Mouse (Mus musculus) heart, embryonic 16.5 days (tissue): ENCODE measurements around the gene Tepsin. TPM values are rescaled to one million over a fixed set of nuclear protein-coding genes. Genes with fewer than 3 reads are reported as not detected.

Experiments used
- ATAC-seq: fragments of 200-750 bp; cut with Nextera tagmentation; replicated peaks from 2 replicates; pipeline ENCODE4 v1.8.0; 2017; ENCODE audit warnings: moderate number of reproducible peaks; ENCODE audit not compliant: insufficient read depth, low FRiP score; ENCODE audit errors: extremely low read depth
- H3K27ac ChIP-seq: fragments of 300-500 bp; sonication (generic); 2 replicates; pipeline ENCODE4 v1.5.1; 2014; ENCODE audit warnings: mild to moderate bottlenecking, low read length, control low read depth, moderate library complexity
- H3K27me3 ChIP-seq: fragments of 300-500 bp; sonication (generic); 2 replicates; pipeline ENCODE4 v1.6.1; 2014; ENCODE audit warnings: low read length, mixed read lengths; ENCODE audit not compliant: control insufficient read depth, insufficient read depth
- H3K36me3 ChIP-seq: fragments of 300-500 bp; sonication (generic); 2 replicates; pipeline ENCODE4 v1.6.1; 2014; ENCODE audit not compliant: control insufficient read depth, insufficient read depth
- H3K4me1 ChIP-seq: fragments of 300-500 bp; sonication (generic); 2 replicates; pipeline ENCODE4 v1.6.1; 2014; ENCODE audit warnings: low read length, mixed read lengths; ENCODE audit not compliant: control insufficient read depth, insufficient read depth
- H3K4me2 ChIP-seq: fragments of 300-500 bp; sonication (generic); 2 replicates; pipeline ENCODE4 v1.6.1; 2014; ENCODE audit warnings: low read depth, mild to moderate bottlenecking, control low read depth, low read length
- H3K4me3 ChIP-seq: fragments of 300-500 bp; sonication (generic); 2 replicates; pipeline ENCODE4 v1.5.1; 2014; ENCODE audit warnings: mild to moderate bottlenecking, control low read depth, low read length
- H3K9ac ChIP-seq: fragments of 300-500 bp; sonication (generic); 2 replicates; pipeline ENCODE4 v1.6.1; 2014; ENCODE audit warnings: low read length, control low read depth
- H3K9me3 ChIP-seq: fragments of 300-500 bp; sonication (generic); replicated peaks from 2 replicates; pipeline ENCODE4 v1.6.1; 2016; ENCODE audit warnings: low read length; ENCODE audit not compliant: control insufficient read depth
- WGBS: fragments of 180-500 bp; shearing (Covaris S2); extraction: QIAGEN DNeasy Blood & Tissue Kit; methylation state at CpG from one replicate; pipeline ENCODE4 v1.1.7; 2014; 5-methylcytosine and 5-hydroxymethylcytosine counted together
- polyA plus RNA-seq: library from polyadenylated mRNA; unstranded; fragments of >200 nt; fragmentation: Nextera tagmentation; extraction: Ambion mirVana; gene quantifications from 2 replicates; pipeline ENCODE4 v1.2.1, GENCODE M21; 2015

Tepsin gene
- 16.3 and 16.9 TPM in 2 replicates for polyA plus RNA-seq

DNA sequence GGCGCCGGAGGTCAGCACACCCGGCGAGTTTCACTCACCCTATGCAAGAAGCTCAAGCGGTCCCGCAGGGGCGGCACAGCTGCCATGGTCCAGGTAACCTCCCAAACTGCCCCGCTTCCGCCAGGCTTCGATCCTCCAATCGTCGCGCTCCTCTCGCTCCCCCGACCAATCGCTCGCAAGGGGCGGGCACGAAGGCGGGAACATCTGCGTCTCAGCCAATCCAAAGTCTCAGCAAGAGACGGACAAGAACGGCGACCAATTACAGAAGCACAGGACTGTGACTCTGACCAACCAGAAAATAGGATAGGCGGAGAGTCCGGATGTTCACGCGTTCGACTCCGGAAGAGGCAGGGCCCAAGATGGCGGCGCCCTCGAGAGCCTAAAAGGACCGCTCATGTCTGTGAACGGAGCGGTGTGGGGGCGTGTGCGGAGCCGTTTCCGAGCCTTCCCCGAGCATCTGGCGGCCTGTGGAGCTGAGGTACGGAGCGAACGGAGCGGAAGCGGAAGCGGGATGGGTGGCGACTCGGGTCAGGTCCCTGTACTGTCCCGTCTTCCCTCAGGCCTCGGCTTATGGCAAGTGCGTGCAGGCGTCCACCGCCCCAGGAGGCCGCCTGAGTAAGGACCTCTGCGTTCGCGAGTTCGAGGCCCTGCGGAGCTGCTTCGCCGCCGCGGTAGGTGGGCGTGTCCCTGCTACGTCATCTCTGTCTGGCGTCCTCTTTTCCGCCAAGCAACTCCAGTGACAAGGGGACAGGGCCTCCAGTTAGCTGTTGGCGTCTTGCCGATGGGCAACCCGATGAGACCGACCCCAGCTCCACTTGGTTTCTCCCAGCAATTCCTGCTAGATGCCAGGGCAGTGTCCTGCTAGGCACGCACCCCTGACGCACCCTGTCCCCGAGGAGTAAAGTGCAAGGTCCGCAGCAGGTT, at the start of gene Tepsin, which contains the start of gene Ndufaf8:
Tepsin (minus strand) TSS at position 144 of the 924 bp plus-strand sequence.
Ndufaf8 (plus strand) TSS at position 341 of the 924 bp plus-strand sequence.
- under 1% methylated on average over 77 of the region's 77 CpGs for WGBS
- peaks cover 11% of the 10 kb centered on the region for H3K36me3 ChIP-seq
- H3K9me3 ChIP-seq: no peaks in the 10 kb centered on the region
- H3K27me3 ChIP-seq: no peaks in the 10 kb centered on the region
- H3K4me3 ChIP-seq: peak within 1 kb of the TSS; percentile 79
- peak within 1 kb of the TSS; percentile 88 for H3K9ac ChIP-seq
- ATAC-seq: peak; percentile 96
- H3K4me2 ChIP-seq: peak within 1 kb of the TSS; percentile 95
- peaks cover 19% of the 10 kb centered on the region for H3K4me1 ChIP-seq
- H3K27ac ChIP-seq: peak within 1 kb of the TSS; percentile 91

DNA sequence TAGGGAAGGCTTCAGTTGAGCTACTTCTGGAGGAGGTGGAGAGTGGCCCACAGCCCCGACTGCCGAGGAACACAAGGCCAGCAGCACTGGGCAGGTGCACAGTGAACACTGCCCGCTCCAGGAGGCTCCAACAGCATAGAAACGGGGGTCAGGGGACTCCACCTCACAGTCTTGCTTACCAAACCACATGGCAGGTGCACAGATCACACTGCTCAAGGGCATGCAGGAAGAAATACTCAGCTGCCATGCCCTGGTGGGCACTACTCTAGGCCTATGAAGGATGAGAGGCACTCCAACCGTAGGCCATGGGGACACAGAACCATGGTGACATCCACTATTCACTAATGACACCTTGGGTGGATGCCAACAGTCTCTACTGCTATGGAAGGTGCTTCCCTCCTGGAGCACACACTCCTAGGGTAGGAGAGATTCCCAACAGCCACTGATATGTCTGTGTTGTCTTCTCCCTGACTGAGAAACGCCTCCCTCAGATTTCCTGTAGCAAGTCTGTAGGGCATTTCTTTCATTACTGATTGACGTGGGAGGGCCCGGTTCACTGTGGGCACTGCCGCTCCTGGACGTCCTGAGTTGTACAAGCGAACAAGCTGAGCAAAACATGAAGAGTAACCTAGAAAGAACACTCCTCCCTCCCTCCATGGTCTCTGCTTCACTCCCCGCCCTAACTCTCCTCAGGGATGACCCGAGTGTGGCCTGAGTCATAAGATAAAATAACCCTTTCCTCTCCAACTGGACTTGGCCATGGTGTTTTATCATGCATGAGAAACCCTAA, 45.4 kb upstream of the Tepsin start:
- ATAC-seq: no peak
- Histone ChIP-seq H3K9me3 (no peaks in the 10 kb centered on the region), H3K4me1 (peaks cover 41% of the 10 kb centered on the region), H3K36me3 (no peaks in the 10 kb centered on the region), H3K4me2 (no peak overlapping the region), H3K4me3 (no peak overlapping the region), H3K27me3 (no peaks in the 10 kb centered on the region), H3K27ac (peak overlapping the region; percentile 83), H3K9ac (0 out of 2 replicates have a peak overlapping the region, but pooled peaks have one; percentile 16)
- WGBS: 55% methylated on average over 13 of the region's 13 CpGs

DNA sequence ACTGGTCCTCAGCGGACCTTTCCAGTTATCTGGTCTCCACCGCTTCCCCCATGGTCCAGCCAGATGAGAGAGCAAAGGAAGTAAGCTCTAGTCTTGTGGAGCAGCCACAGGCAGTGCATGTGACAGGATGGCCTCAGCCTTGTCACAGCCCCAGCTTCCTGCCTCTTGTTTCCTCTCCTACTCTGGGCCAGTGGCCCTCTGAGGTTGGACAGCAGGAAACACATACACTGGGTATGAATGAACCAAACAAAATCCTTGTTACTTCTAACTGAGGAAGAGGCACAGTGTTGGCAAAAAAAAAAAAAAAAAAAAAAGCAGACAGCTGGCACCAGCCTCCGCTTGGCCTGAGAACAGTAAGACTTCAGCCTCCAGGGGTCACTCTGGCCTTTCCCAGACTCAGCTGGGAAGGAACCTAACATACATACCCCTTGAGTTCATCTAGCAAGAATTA, 44.1 kb upstream of the Tepsin start:
- H3K4me1 ChIP-seq: peaks cover 52% of the 10 kb centered on the region
- peak overlapping the region; percentile 38; the same call in 1 of the 2 replicates for H3K9ac ChIP-seq
- H3K9me3 ChIP-seq: no peaks in the 10 kb centered on the region
- ATAC-seq: peak; percentile 79
- peak overlapping the region; percentile 83 for H3K27ac ChIP-seq
- H3K4me2 ChIP-seq: no peak overlapping the region
- H3K36me3 ChIP-seq: no peaks in the 10 kb centered on the region
- 29% methylated on average over 3 of the region's 3 CpGs for WGBS
- no peaks in the 10 kb centered on the region for H3K27me3 ChIP-seq
- H3K4me3 ChIP-seq: no peak overlapping the region

DNA sequence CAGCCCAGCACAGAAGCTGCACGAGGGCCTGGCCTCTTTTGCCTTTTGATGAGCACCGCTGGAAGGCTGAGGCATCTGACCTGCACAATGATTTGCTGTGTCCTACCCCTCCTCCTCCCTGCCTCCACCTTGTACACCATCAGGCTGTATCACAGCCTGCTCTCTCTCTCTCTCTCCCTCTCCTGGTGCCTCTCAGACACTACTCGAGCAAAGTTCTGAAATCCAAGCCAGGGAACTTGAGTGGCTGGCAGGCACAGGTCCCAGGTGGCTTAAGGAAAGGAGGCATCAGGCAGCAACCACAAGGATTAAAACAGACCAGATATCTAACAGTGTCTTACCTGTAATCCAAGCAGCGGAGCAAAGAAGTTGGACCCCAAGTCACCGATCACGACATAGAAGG, 41.7 kb upstream of the Tepsin start:
- 70% methylated on average over 6 of the region's 6 CpGs for WGBS
- Histone ChIP-seq H3K4me3 (no peak overlapping the region), H3K4me2 (no peak overlapping the region), H3K27ac (no peak overlapping the region), H3K36me3 (no peaks in the 10 kb centered on the region), H3K4me1 (peaks cover 75% of the 10 kb centered on the region), H3K9me3 (no peaks in the 10 kb centered on the region), H3K9ac (no peak overlapping the region), H3K27me3 (no peaks in the 10 kb centered on the region)
- ATAC-seq: no peak

DNA sequence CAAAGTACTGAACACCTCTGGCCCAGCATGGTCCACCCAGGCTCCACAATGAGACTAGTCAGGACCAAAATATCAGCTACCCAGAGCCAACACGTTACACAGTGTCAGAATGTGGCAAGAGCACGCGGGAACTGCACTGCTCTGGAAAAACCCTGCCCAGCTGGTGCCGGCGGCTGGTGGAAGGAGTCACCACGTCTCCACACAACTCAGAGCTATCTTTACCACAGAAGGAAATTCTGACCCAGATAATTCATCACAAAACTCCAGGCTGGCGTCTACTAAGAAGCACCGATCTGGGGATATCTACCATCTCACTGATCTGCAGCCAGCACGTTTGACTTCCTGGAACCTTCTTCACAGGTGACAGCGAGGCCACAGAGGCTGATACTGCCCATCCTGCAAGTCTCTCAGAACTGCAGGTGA, 40.8 kb upstream of the Tepsin start:
- WGBS: 56% methylated on average over 10 of the region's 10 CpGs
- Histone ChIP-seq H3K9me3 (no peaks in the 10 kb centered on the region), H3K9ac (peak overlapping the region; percentile 21; the same call in 1 of the 2 replicates), H3K4me3 (no peak overlapping the region), H3K36me3 (0 out of 2 replicates have a peak, but pooled peaks cover 4% of the 10 kb centered on the region), H3K27ac (no peak overlapping the region), H3K4me1 (peaks cover 83% of the 10 kb centered on the region), H3K27me3 (no peaks in the 10 kb centered on the region), H3K4me2 (no peak overlapping the region)
- ATAC-seq: no peak

DNA sequence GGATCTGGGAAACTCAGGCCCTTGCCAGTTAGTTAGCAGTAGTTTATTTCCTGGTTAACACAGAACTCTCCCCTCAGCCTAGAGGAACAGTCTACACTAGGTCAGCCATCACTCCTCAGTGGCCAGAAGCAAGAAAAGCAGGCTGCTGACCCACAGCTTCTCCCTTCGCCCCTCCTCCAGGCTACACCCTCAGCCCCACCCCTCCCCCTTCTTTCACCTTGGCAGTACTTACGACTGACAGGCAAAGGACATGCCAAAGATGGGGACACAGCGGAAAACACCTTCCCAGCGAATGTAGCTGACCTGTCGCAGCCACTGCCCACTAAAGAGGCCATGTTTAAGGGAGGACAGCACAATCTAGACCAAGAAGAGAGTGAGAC, 39.1 kb upstream of the Tepsin start:
- 35% methylated on average over 5 of the region's 5 CpGs for WGBS
- H3K4me2 ChIP-seq: peak overlapping the region; percentile 41; the same call in 1 of the 2 replicates
- peak overlapping the region; percentile 94 for H3K27ac ChIP-seq
- peaks cover 11% of the 10 kb centered on the region; the same call in 1 of the 2 replicates for H3K36me3 ChIP-seq
- H3K4me3 ChIP-seq: no peak overlapping the region
- peaks cover 70% of the 10 kb centered on the region for H3K4me1 ChIP-seq
- H3K9ac ChIP-seq: peak overlapping the region; percentile 61
- H3K27me3 ChIP-seq: no peaks in the 10 kb centered on the region
- no peaks in the 10 kb centered on the region for H3K9me3 ChIP-seq
- 0 out of 2 replicates have a peak, but pooled peaks have one; percentile 8 for ATAC-seq

DNA sequence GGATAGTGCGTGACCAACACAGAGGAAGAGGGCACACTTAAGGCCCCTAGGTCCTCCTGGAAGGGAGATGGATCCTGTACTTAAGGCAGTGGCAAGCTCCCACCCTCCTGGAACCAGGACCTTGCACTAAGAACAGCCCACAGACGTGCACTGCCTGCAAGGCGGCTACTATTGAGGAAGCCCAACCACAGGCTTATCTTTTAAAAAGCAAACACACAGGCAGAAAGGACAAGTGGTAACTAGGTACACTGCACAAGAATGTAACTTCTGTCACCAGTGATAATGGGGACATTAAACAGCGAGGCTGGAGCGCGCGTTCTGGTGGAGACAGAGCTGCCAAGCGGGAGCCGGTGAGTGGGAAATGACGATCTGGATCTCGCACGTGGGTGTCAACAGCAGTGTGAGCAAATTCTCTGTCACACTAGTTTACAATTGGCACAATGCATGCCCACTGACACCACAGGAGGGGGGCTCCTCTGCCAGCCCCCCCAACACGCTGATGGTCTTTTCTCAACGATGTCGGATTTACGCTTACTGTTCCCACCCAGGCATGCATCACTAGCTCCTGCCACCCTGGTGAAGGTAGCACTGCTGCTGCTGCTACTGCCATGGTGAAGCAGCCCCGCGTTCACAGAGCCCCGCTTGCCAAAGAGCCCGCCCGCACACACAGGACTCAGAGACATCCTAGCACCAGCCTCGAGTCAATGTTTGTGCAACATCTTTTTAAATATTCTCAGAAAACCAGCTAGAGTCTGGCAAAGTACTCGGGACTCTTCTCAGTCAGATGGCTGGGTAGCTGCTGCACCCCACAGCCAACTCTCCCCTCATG, 38.5 kb upstream of the Tepsin start:
- peak overlapping the region; percentile 94 for H3K27ac ChIP-seq
- 29% methylated on average over 23 of the region's 23 CpGs for WGBS
- H3K36me3 ChIP-seq: peaks cover 17% of the 10 kb centered on the region; the same call in 1 of the 2 replicates
- no peak overlapping the region for H3K4me3 ChIP-seq
- H3K9ac ChIP-seq: peak overlapping the region; percentile 61
- peaks cover 64% of the 10 kb centered on the region for H3K4me1 ChIP-seq
- H3K27me3 ChIP-seq: no peaks in the 10 kb centered on the region
- ATAC-seq: peak; percentile 70
- H3K4me2 ChIP-seq: peak overlapping the region; percentile 41
- H3K9me3 ChIP-seq: no peaks in the 10 kb centered on the region

DNA sequence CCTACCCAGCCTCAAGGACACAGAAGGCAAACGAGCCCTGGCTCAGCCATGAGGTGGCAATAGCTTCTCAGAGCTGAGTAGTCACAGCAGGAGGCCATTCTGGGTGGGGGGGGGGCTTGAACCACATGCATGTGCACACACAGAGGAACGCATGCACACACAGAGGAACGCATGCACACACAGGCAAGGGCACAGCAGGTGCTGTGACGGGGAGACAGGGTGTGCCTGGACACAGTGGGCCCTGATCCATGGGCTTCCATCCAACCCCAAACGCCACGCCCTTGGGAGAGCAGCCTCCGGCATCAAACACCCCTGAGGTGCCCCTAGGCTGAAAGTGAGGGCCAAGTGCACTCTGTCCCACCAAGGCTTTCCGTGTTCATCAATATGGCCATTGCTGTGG, 37.7 kb upstream of the Tepsin start:
- H3K27me3 ChIP-seq: no peaks in the 10 kb centered on the region
- 67% methylated on average over 8 of the region's 8 CpGs for WGBS
- H3K4me1 ChIP-seq: peaks cover 64% of the 10 kb centered on the region
- H3K27ac ChIP-seq: peak overlapping the region; percentile 94
- H3K4me3 ChIP-seq: no peak overlapping the region
- peak overlapping the region; percentile 41 for H3K4me2 ChIP-seq
- peak overlapping the region; percentile 51; the same call in 1 of the 2 replicates for H3K9ac ChIP-seq
- no peaks in the 10 kb centered on the region for H3K9me3 ChIP-seq
- H3K36me3 ChIP-seq: peaks cover 22% of the 10 kb centered on the region
- no peak for ATAC-seq
